Comparison of ENCODE assay signal across 31 mouse cellular contexts in the genomic region with DNA sequence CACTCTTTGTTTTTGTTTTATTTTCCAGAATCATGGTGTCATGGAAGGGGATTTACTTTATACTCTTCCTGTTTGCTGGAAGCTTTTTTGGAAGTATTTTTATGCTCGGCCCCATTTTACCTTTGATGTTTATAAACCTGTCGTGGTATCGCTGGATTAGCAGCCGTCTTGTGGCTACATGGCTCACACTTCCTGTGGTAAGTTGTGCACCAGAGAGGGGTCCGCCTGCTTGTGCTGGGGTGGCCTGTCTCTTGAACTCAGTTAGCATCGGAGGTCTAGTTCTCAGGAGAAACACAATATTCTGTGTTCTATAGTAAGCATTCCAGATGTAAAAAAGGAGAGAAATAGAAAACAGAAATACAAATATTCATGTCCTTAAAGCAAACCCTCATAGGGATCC. TPM values are rescaled to one million over a fixed set of nuclear protein-coding genes. Genes with fewer than 3 reads are reported as not detected.
DNase-seq lines count a peak whose midpoint lies in the region; ATAC-seq lines count a peak whose summit lies in the region.
"Had no signal": no experiment of that assay in that cellular context is flagged by ENCODE, and none has a peak within 500 bp of the region (broad histone marks: within the 10 kb centered on the region; RNA-seq: fewer than 3 reads in every experiment).

No protein-coding gene starts in this region.

- H3K9me3 ChIP-seq in megakaryocyte, embryonic 14.5 days = no peaks in the 10 kb centered on the region
- H3K9me3 ChIP-seq: embryonic facial prominence, embryonic 10.5 days; embryonic facial prominence, embryonic 15.5 days; forebrain, embryonic 12.5 days; heart, embryonic 15.5 days; hindbrain, embryonic 12.5 days; liver, embryonic 15.5 days; neural tube, embryonic 13.5 days; stomach, embryonic 15.5 days had no signal

- peaks cover 16% of the 10 kb centered on the region for H3K36me3 ChIP-seq in megakaryocyte, embryonic 14.5 days (replicated peaks; ENCODE audit: low read length)
- H3K36me3 ChIP-seq: embryonic facial prominence, embryonic 15.5 days; forebrain, embryonic 12.5 days; liver, embryonic 15.5 days; neural tube, embryonic 13.5 days had no signal

- ATAC-seq in megakaryocyte, adult 5-6 weeks (ENCODE audit: poor library complexity, severe bottlenecking) = no peak
- ATAC-seq in activated CD4-positive, CD25-positive, alpha-beta regulatory T cell, adult 4 months = peak; percentile 29
- ATAC-seq: forebrain, postnatal 0 days; hindbrain, postnatal 0 days; intestine, postnatal 0 days; midbrain, embryonic 16.5 days had no signal

- H3K27me3 ChIP-seq in megakaryocyte, embryonic 14.5 days (replicated peaks) = no peaks in the 10 kb centered on the region
- H3K27me3 ChIP-seq: CH12.LX; embryonic facial prominence, embryonic 15.5 days; forebrain, embryonic 12.5 days; heart, embryonic 15.5 days; hindbrain, embryonic 12.5 days; liver, embryonic 15.5 days; neural tube, embryonic 13.5 days; stomach, embryonic 15.5 days had no signal

- H3K4me1 ChIP-seq in megakaryocyte, embryonic 14.5 days = peaks cover 31% of the 10 kb centered on the region
- H3K4me1 ChIP-seq: embryonic facial prominence, embryonic 15.5 days; forebrain, embryonic 12.5 days; hindbrain, embryonic 12.5 days; liver, embryonic 15.5 days; neural tube, embryonic 13.5 days; stomach, embryonic 15.5 days had no signal

- H3K4me3 ChIP-seq in megakaryocyte, embryonic 14.5 days (replicated peaks) = peak overlapping the region; percentile 46
- H3K4me3 ChIP-seq: embryonic facial prominence, embryonic 10.5 days; embryonic facial prominence, embryonic 15.5 days; forebrain, embryonic 12.5 days; heart, embryonic 15.5 days; hindbrain, embryonic 12.5 days; liver, embryonic 15.5 days; neural tube, embryonic 13.5 days; stomach, embryonic 15.5 days had no signal

- peak; percentile 58 for DNase-seq in naive thymus-derived CD4-positive, alpha-beta T cell, adult 2 months (ENCODE audit: low read depth)
- DNase-seq in thymus, postnatal 4 days = peak; percentile 24
- no peak for DNase-seq in layer of hippocampus, postnatal 14 days (ENCODE audit: low spot score in 2 of 2)
- no peak for DNase-seq in adrenal gland, adult (ENCODE audit: inconsistent age in 2 of 2, low spot score in 1 of 2)
- no peak for DNase-seq in c-Kit-positive CD71-positive TER-119-positive erythroid progenitor cells, embryonic 14.5 days (ENCODE audit: low spot score)
- DNase-seq: adrenal gland, postnatal 14 days; cerebellum, adult 11-12 months; cerebellum, postnatal 10 days; forebrain, postnatal 0 days; gastrocnemius, postnatal 14 days; heart, postnatal 36 days; kidney, adult 9 months; kidney, postnatal 10 days; layer of hippocampus, adult 9-11 months; lung, embryonic 14.5 days; lung, postnatal 36 days had no signal

RNA-seq across cellular contexts. Expression of gene Lclat1, which starts 54.0 kb away (rescaled TPM):
- 0.46 TPM in 1 of 2 replicates, not detected in the other for polyA plus RNA-seq in megakaryocyte, embryonic 14.5 days (2012; ENCODE audit: insufficient read depth, low replicate concordance)
- total RNA-seq in megakaryocyte, adult 5-6 weeks (2015) = 12.5 and 12.8 TPM in 2 replicates
- total RNA-seq in megakaryocyte, adult 5-6 weeks (2017) = 7.0 and 9.1 TPM in 2 replicates
- 10 to 100 TPM; 44.4 to 55.0 TPM for polyA plus RNA-seq in activated CD4-positive, CD25-positive, alpha-beta regulatory T cell, adult 4 months (2017; shearing (Covaris generic))
- 10 to 100 TPM; 33.8 to 37.2 TPM for total RNA-seq in layer of hippocampus, postnatal 14 days (2021)

Comparison
In these comparisons a context has a peak if more than half of its experiments do, and no peak if none do; other contexts are left out.
1. DNase-seq: peak in naive thymus-derived CD4-positive, alpha-beta T cell, adult 2 months (single experiment) and thymus, postnatal 4 days (single experiment); none in layer of hippocampus, postnatal 14 days (0 of 2), adrenal gland, adult (0 of 2) and c-Kit-positive CD71-positive TER-119-positive erythroid progenitor cells, embryonic 14.5 days (single experiment).